Mouse (Mus musculus): ENCODE data around the gene H2-Ob. TPM values are rescaled to one million over a fixed set of nuclear protein-coding genes. Genes with fewer than 3 reads are reported as not detected.

The H2-Ob gene
- polyA plus RNA-seq, 1 experiment = 334 TPM

- DNase-seq (ENCODE audit: low read depth in 1 of 2, low spot score in 2 of 2) = peak; percentile 74 to 95
- H3K27me3 ChIP-seq (ENCODE audit: control insufficient read depth, insufficient read depth, low read length) = no peaks in the 10 kb centered on the region
- H3K4me1 ChIP-seq (ENCODE audit: control insufficient read depth, insufficient read depth, insufficient read length) = peaks cover 35% of the 10 kb centered on the region
- TF ChIP-seq POLR2A (IDR thresholded peaks at IDR 0.05; ENCODE audit: low read depth, low read length) (peak; percentile 77), CTCF (IDR thresholded peaks at IDR 0.05; ENCODE audit: extremely low read depth, insufficient read depth, insufficient read length, insufficient replicate concordance) (no peak)
- peak overlapping the region; percentile 99 for H3K27ac ChIP-seq (ENCODE audit: insufficient read depth, low read length)
- H3K36me3 ChIP-seq (ENCODE audit: control insufficient read depth, insufficient read depth, low read length) = peaks cover 14% of the 10 kb centered on the region
- 19% methylated on average over 4 of the region's 4 CpGs for WGBS
- peak overlapping the region; percentile 33; the same call in 1 of the 2 replicates for H3K4me3 ChIP-seq (ENCODE audit: extremely low read depth, insufficient read depth, insufficient read length)
These were observed 22.8 kb downstream of the H2-Ob start for GRCm38 (mm10) chr17:34261502-34261901.

GRCm38 (mm10) chr17:34263068-34263467 lies 24.4 kb downstream of the H2-Ob start:
- WGBS = 2% methylated on average over 8 of the region's 8 CpGs
- peak; percentile 84 to 96 for DNase-seq (ENCODE audit: low read depth in 1 of 2, low spot score in 2 of 2)
- H3K27ac ChIP-seq (ENCODE audit: insufficient read depth, low read length) = peak overlapping the region; percentile 96
- peak; percentile 97 for TF ChIP-seq POLR2A (IDR thresholded peaks at IDR 0.05; ENCODE audit: low read depth, low read length)
- TF ChIP-seq CTCF (IDR thresholded peaks at IDR 0.05; ENCODE audit: extremely low read depth, insufficient read depth, insufficient read length, insufficient replicate concordance) = no peak
- peaks cover 26% of the 10 kb centered on the region for H3K36me3 ChIP-seq (ENCODE audit: control insufficient read depth, insufficient read depth, low read length)
- peaks cover 28% of the 10 kb centered on the region for H3K4me1 ChIP-seq (ENCODE audit: control insufficient read depth, insufficient read depth, insufficient read length)
- peak overlapping the region; percentile 90 for H3K4me3 ChIP-seq (ENCODE audit: extremely low read depth, insufficient read depth, insufficient read length)
- no peaks in the 10 kb centered on the region for H3K27me3 ChIP-seq (ENCODE audit: control insufficient read depth, insufficient read depth, low read length)

GRCm38 (mm10) chr17:34263811-34264371 lies 25.2 kb downstream of the H2-Ob start:
- peak; percentile 73 to 74 for DNase-seq (ENCODE audit: low read depth in 1 of 2, low spot score in 2 of 2)

GRCm38 (mm10) chr17:34264452-34265351 lies 26.0 kb downstream of the H2-Ob start:
- H3K27me3 ChIP-seq (ENCODE audit: control insufficient read depth, insufficient read depth, low read length) = no peaks in the 10 kb centered on the region
- WGBS = 2% methylated on average over 93 of the region's 93 CpGs

More at GRCm38 (mm10) chr17:34263811-34264371, 25.2 kb downstream of the H2-Ob start:
- peaks cover 34% of the 10 kb centered on the region for H3K36me3 ChIP-seq (ENCODE audit: control insufficient read depth, insufficient read depth, low read length)
- WGBS = 12% methylated on average over 14 of the region's 14 CpGs
- H3K27me3 ChIP-seq (ENCODE audit: control insufficient read depth, insufficient read depth, low read length) = no peaks in the 10 kb centered on the region
- peaks cover 23% of the 10 kb centered on the region for H3K4me1 ChIP-seq (ENCODE audit: control insufficient read depth, insufficient read depth, insufficient read length)
- H3K4me3 ChIP-seq (ENCODE audit: extremely low read depth, insufficient read depth, insufficient read length) = peak overlapping the region; percentile 90
- TF ChIP-seq POLR2A (IDR thresholded peaks at IDR 0.05; ENCODE audit: low read depth, low read length) (peak; percentile 43), CTCF (IDR thresholded peaks at IDR 0.05; ENCODE audit: extremely low read depth, insufficient read depth, insufficient read length, insufficient replicate concordance) (no peak)
- peak overlapping the region; percentile 96 for H3K27ac ChIP-seq (ENCODE audit: insufficient read depth, low read length)

GRCm38 (mm10) chr17:34268262-34268661 lies 29.6 kb downstream of the H2-Ob start:
- 82% methylated on average over 2 of the region's 2 CpGs for WGBS
- peaks cover 47% of the 10 kb centered on the region for H3K36me3 ChIP-seq (ENCODE audit: control insufficient read depth, insufficient read depth, low read length)
- TF ChIP-seq CTCF (IDR thresholded peaks at IDR 0.05; ENCODE audit: extremely low read depth, insufficient read depth, insufficient read length, insufficient replicate concordance) = no peak
- no peak for TF ChIP-seq POLR2A (IDR thresholded peaks at IDR 0.05; ENCODE audit: low read depth, low read length)

More at GRCm38 (mm10) chr17:34264452-34265351, 26.0 kb downstream of the H2-Ob start:
- TF ChIP-seq CTCF (IDR thresholded peaks at IDR 0.05; ENCODE audit: extremely low read depth, insufficient read depth, insufficient read length, insufficient replicate concordance) = no peak
- TF ChIP-seq POLR2A (IDR thresholded peaks at IDR 0.05; ENCODE audit: low read depth, low read length) = no peak
- peak in 1 of 2 experiments; percentile 44 for DNase-seq (ENCODE audit: low read depth in 1 of 2, low spot score in 2 of 2)
- Histone ChIP-seq H3K4me3 (ENCODE audit: extremely low read depth, insufficient read depth, insufficient read length) (peak overlapping the region; percentile 90), H3K4me1 (ENCODE audit: control insufficient read depth, insufficient read depth, insufficient read length) (peaks cover 19% of the 10 kb centered on the region), H3K27ac (ENCODE audit: insufficient read depth, low read length) (peak overlapping the region; percentile 59), H3K36me3 (ENCODE audit: control insufficient read depth, insufficient read depth, low read length) (peaks cover 41% of the 10 kb centered on the region)

GRCm38 (mm10) chr17:34268748-34269147 lies 30.0 kb downstream of the H2-Ob start:
- no peak for DNase-seq (ENCODE audit: low read depth in 1 of 2, low spot score in 2 of 2)
- no peak overlapping the region for H3K4me3 ChIP-seq (ENCODE audit: extremely low read depth, insufficient read depth, insufficient read length)
- TF ChIP-seq CTCF (IDR thresholded peaks at IDR 0.05; ENCODE audit: extremely low read depth, insufficient read depth, insufficient read length, insufficient replicate concordance) (no peak), POLR2A (IDR thresholded peaks at IDR 0.05; ENCODE audit: low read depth, low read length) (no peak)
- H3K27ac ChIP-seq (ENCODE audit: insufficient read depth, low read length) = peak overlapping the region; percentile 59; the same call in 1 of the 2 replicates
- H3K4me1 ChIP-seq (ENCODE audit: control insufficient read depth, insufficient read depth, insufficient read length) = peaks cover 6% of the 10 kb centered on the region; the same call in 1 of the 2 replicates
- 92% methylated on average over 2 of the region's 2 CpGs for WGBS
- H3K36me3 ChIP-seq (ENCODE audit: control insufficient read depth, insufficient read depth, low read length) = peaks cover 47% of the 10 kb centered on the region
- H3K27me3 ChIP-seq (ENCODE audit: control insufficient read depth, insufficient read depth, low read length) = no peaks in the 10 kb centered on the region

More at GRCm38 (mm10) chr17:34268262-34268661, 29.6 kb downstream of the H2-Ob start:
- Histone ChIP-seq H3K27ac (ENCODE audit: insufficient read depth, low read length) (peak overlapping the region; percentile 59), H3K27me3 (ENCODE audit: control insufficient read depth, insufficient read depth, low read length) (no peaks in the 10 kb centered on the region), H3K4me1 (ENCODE audit: control insufficient read depth, insufficient read depth, insufficient read length) (peaks cover 6% of the 10 kb centered on the region; the same call in 1 of the 2 replicates), H3K4me3 (ENCODE audit: extremely low read depth, insufficient read depth, insufficient read length) (no peak overlapping the region)
- no peak for DNase-seq (ENCODE audit: low read depth in 1 of 2, low spot score in 2 of 2)
